ENCODE assay signal across 11 mouse cellular contexts in genomic region chr6:6184921-6185734, GRCm38 (mm10). TPM values are rescaled to one million over a fixed set of nuclear protein-coding genes. Genes with fewer than 3 reads are reported as not detected.
A peak's percentile ranks its signal among the peaks of the same experiment; 100 is the strongest.
DNase-seq lines count a peak whose midpoint lies in the region; ATAC-seq lines count a peak whose summit lies in the region.
"Had no signal": no experiment of that assay in that cellular context is flagged by ENCODE, and none has a peak within 500 bp of the region (broad histone marks: within the 10 kb centered on the region; RNA-seq: fewer than 3 reads in every experiment).

No protein-coding gene starts in this region.

- peaks cover 19% of the 10 kb centered on the region for H3K36me3 ChIP-seq in liver, embryonic 12.5 days
- no peaks in the 10 kb centered on the region for H3K36me3 ChIP-seq in forebrain, embryonic 15.5 days

- DNase-seq in CD4-positive helper T cell, adult 2 months (ENCODE audit: low read depth, low spot score): peak; percentile 9
- DNase-seq in heart, adult 18-20 months: peak; percentile 65 to 79
- DNase-seq in heart, postnatal 4 days: peak; percentile 62
- DNase-seq in left cerebral cortex, adult 18-20 months (ENCODE audit: low spot score in 2 of 2): no peak
- no peak for DNase-seq in spleen, postnatal 10 days (ENCODE audit: low spot score in 2 of 2)
- DNase-seq: cerebellum, adult 11 months had no signal

- no peak overlapping the region for H3K4me2 ChIP-seq in liver, embryonic 12.5 days
- H3K4me2 ChIP-seq in forebrain, embryonic 15.5 days (replicated peaks): no peak overlapping the region
- H3K4me2 ChIP-seq: limb, embryonic 13.5 days had no signal

- peak overlapping the region; percentile 62; the same call in 1 of the 2 replicates for H3K27ac ChIP-seq in liver, embryonic 12.5 days
- H3K27ac ChIP-seq in forebrain, embryonic 15.5 days (replicated peaks): no peak overlapping the region
- H3K27ac ChIP-seq: limb, embryonic 13.5 days had no signal

- WGBS in liver, embryonic 12.5 days (ENCODE audit: insufficient replicate concordance): 60% methylated on average over 7 of the region's 7 CpGs
- 81% methylated on average over 7 of the region's 7 CpGs for WGBS in forebrain, embryonic 15.5 days

- no peak overlapping the region for H3K9ac ChIP-seq in liver, embryonic 12.5 days
- no peak overlapping the region for H3K9ac ChIP-seq in forebrain, embryonic 15.5 days (replicated peaks)
- H3K9ac ChIP-seq: limb, embryonic 13.5 days had no signal

- no peaks in the 10 kb centered on the region for H3K27me3 ChIP-seq in liver, embryonic 12.5 days (replicated peaks)
- H3K27me3 ChIP-seq in forebrain, embryonic 15.5 days: no peaks in the 10 kb centered on the region
- H3K27me3 ChIP-seq: limb, embryonic 13.5 days; megakaryocyte, embryonic 14.5 days had no signal

- H3K4me1 ChIP-seq in liver, embryonic 12.5 days: peaks cover 15% of the 10 kb centered on the region
- H3K4me1 ChIP-seq in forebrain, embryonic 15.5 days: no peaks in the 10 kb centered on the region

- peak; percentile 57 for ATAC-seq in liver, embryonic 12.5 days
- ATAC-seq in forebrain, embryonic 15.5 days (replicated peaks): no peak

- no peaks in the 10 kb centered on the region for H3K9me3 ChIP-seq in liver, embryonic 12.5 days (replicated peaks)
- no peaks in the 10 kb centered on the region for H3K9me3 ChIP-seq in forebrain, embryonic 15.5 days
- H3K9me3 ChIP-seq: limb, embryonic 13.5 days; megakaryocyte, embryonic 14.5 days had no signal

- no peak overlapping the region for H3K4me3 ChIP-seq in liver, embryonic 12.5 days
- no peak overlapping the region for H3K4me3 ChIP-seq in forebrain, embryonic 15.5 days
- H3K4me3 ChIP-seq: limb, embryonic 13.5 days; megakaryocyte, embryonic 14.5 days; myocyte had no signal

RNA-seq across cellular contexts. Expression of gene Slc25a13, which starts 31.8 kb away (rescaled TPM):
- 100 to 1,000 TPM; 144 to 147 TPM for total RNA-seq in heart, adult 18-20 months (2021)
- total RNA-seq in heart, postnatal 4 days (2021): 10 to 100 TPM; 65.8 to 67.9 TPM
- 41.9 and 43.6 TPM in 2 replicates for polyA plus RNA-seq in liver, embryonic 12.5 days (2016; fragmentation: Nextera tagmentation; extraction: Ambion mirVana)
- 9.9 and 11.6 TPM in 2 replicates for polyA plus RNA-seq in forebrain, embryonic 15.5 days (2015; fragmentation: Nextera tagmentation; extraction: Ambion mirVana)
- 1 to 10 TPM; 2.2 to 2.9 TPM for total RNA-seq in left cerebral cortex, adult 18-20 months (2021)

Comparison
In these comparisons a context has a peak if more than half of its experiments do, and no peak if none do; other contexts are left out.
1. DNase-seq: peak in CD4-positive helper T cell, adult 2 months (single experiment), heart, adult 18-20 months (2 of 2) and heart, postnatal 4 days (single experiment); none in left cerebral cortex, adult 18-20 months (0 of 2) and spleen, postnatal 10 days (0 of 2).
2. RNA of gene Slc25a13, which starts 31.8 kb away (total RNA-seq): 144 to 147 TPM in heart, adult 18-20 months and 65.8 to 67.9 TPM in heart, postnatal 4 days; 2.2 to 2.9 TPM in left cerebral cortex, adult 18-20 months; every median in the first group is over 10 times any median in the second.